Mouse (Mus musculus): ENCODE data around the gene Ddx60. TPM values are rescaled to one million over a fixed set of nuclear protein-coding genes. Genes with fewer than 3 reads are reported as not detected.

Gene Ddx60
- polyA plus RNA-seq, 1 experiment from 2014 or later, result 0.11 TPM

DNA sequence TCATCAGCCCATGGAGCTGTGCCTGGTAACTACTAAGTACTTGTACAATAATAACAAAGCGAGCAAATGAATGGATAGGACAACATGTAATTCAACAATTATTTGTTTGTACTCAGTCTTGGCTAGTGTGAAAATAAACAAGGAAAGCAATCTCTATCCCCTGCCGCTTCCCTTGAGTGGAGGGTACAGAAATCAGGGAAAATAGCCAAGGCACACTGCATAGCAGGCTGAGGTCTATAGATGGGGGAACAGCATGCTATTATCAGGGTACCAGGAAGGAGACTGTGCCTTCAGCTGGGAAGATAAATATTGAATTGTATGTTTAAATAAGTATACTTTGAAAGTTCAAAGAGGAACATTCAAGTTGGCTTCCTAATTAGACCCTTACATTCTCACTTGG, 153.9 kb downstream of the Ddx60 start:
- Histone ChIP-seq H3K4me3 (ENCODE audit: low read depth, low read length) (no peak overlapping the region), H3K27me3 (ENCODE audit: control insufficient read depth, insufficient read depth, low read length) (no peaks in the 10 kb centered on the region), H3K4me2 (ENCODE audit: low read depth, low read length) (no peak overlapping the region), H3K9me3 (replicated peaks; ENCODE audit: control insufficient read depth, low read length) (no peaks in the 10 kb centered on the region), H3K9ac (replicated peaks; ENCODE audit: low read length) (no peak overlapping the region), H3K36me3 (replicated peaks; ENCODE audit: control insufficient read depth, insufficient read depth, low read depth, low read length) (no peaks in the 10 kb centered on the region), H3K4me1 (ENCODE audit: control insufficient read depth, insufficient read depth, low read length) (no peaks in the 10 kb centered on the region), H3K27ac (replicated peaks; ENCODE audit: low read depth, low read length) (no peak overlapping the region)
- no peak for ATAC-seq (replicated peaks; ENCODE audit: insufficient number of reproducible peaks, low FRiP score, low TSS enrichment, low read depth)
- WGBS, result 78% methylated on average over 2 of the region's 2 CpGs
- no peak for DNase-seq (ENCODE audit: low spot score)

Other genes starting within 250 kb of the Ddx60 start
- 47.7 and 52.4 TPM in 2 replicates for gene Palld, start 25.4 kb upstream of the Ddx60 start, polyA plus RNA-seq (2014; fragmentation: Nextera tagmentation; extraction: Ambion mirVana)
- gene Anxa10, start 195.1 kb downstream of the Ddx60 start, polyA plus RNA-seq (2014; fragmentation: Nextera tagmentation; extraction: Ambion mirVana), result not detected in 2 replicates

Data from embryonic facial prominence, embryonic 11.5 days (tissue).